Mouse (Mus musculus): ENCODE data around the gene Itih5. TPM values are rescaled to one million over a fixed set of nuclear protein-coding genes. Genes with fewer than 3 reads are reported as not detected.

Itih5 gene
- polyA plus RNA-seq, 1 experiment from 2014 or later = 30.0 TPM

DNA sequence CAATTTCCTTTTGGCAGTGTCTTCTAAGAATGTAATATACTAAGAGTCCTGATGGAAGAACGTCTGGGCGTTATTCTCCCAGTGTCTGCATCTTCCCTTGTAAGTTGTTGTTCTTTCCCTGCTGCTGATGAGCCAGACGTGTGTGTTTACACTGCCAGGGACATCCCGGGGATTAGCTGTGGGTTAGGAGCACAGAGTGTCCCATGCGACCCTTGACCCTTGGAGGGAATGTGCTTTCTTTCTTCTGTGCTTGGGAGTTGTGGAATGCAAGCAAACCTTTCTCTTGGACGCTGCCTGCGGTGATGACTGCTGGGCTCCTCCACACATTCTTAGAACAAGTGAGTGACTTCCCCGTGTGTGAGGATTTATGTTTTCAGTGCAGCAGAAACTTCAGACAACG lies 89.6 kb downstream of the Itih5 start:
- H3K4me1 ChIP-seq (ENCODE audit: control insufficient read depth, insufficient read depth, low read length) = no peaks in the 10 kb centered on the region
- no peak; the same call in 1 of the 2 replicates for ATAC-seq (ENCODE audit: insufficient read depth, low FRiP score)
- no peaks in the 10 kb centered on the region; the same call in 1 of the 2 replicates for H3K9me3 ChIP-seq (replicated peaks; ENCODE audit: control insufficient read depth, low read length)
- H3K27me3 ChIP-seq (ENCODE audit: control insufficient read depth, insufficient read depth, low read length) = no peaks in the 10 kb centered on the region
- no peak overlapping the region for H3K4me2 ChIP-seq (ENCODE audit: low read depth, low read length)
- 14% methylated on average over 9 of the region's 9 CpGs for WGBS
- no peak overlapping the region for H3K9ac ChIP-seq (ENCODE audit: low read length)
- H3K27ac ChIP-seq (ENCODE audit: low read length) = no peak overlapping the region
- H3K36me3 ChIP-seq (ENCODE audit: control insufficient read depth, insufficient read depth, low read length) = no peaks in the 10 kb centered on the region
- H3K4me3 ChIP-seq (replicated peaks; ENCODE audit: low read length) = no peak overlapping the region

- Histone ChIP-seq H3K9me3 (replicated peaks; ENCODE audit: control insufficient read depth, low read length) (no peaks in the 10 kb centered on the region; the same call in 1 of the 2 replicates), H3K4me3 (replicated peaks; ENCODE audit: low read length) (no peak overlapping the region), H3K27me3 (ENCODE audit: control insufficient read depth, insufficient read depth, low read length) (no peaks in the 10 kb centered on the region), H3K4me2 (ENCODE audit: low read depth, low read length) (no peak overlapping the region), H3K4me1 (ENCODE audit: control insufficient read depth, insufficient read depth, low read length) (no peaks in the 10 kb centered on the region), H3K36me3 (ENCODE audit: control insufficient read depth, insufficient read depth, low read length) (no peaks in the 10 kb centered on the region), H3K27ac (ENCODE audit: low read length) (no peak overlapping the region), H3K9ac (ENCODE audit: low read length) (no peak overlapping the region)
- WGBS = 83% methylated on average over 9 of the region's 9 CpGs
- ATAC-seq (ENCODE audit: insufficient read depth, low FRiP score) = no peak
Observed at GRCm38 (mm10) chr2:10250441-10250840, 97.1 kb downstream of the Itih5 start.

DNA sequence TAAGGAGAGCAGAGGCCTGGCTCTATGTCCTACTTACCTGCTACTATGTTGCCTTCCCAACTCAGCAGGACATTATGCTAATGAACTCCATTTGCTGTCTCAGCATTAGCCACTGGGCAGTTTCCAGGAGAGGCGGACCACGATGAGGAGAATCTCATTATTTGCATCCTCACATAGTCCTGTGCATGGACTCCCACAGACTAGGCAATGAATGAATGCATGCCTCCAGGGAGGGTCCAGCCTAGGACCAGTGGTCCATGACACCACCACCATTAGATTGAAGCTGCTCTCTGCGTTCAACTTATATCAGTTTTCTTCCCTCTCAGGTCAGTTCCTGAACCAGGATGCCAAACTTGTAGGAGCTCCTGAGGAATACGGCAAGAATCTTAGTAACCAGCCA lies 97.6 kb downstream of the Itih5 start:
- H3K4me3 ChIP-seq (replicated peaks; ENCODE audit: low read length) = no peak overlapping the region
- no peaks in the 10 kb centered on the region for H3K4me1 ChIP-seq (ENCODE audit: control insufficient read depth, insufficient read depth, low read length)
- WGBS = 78% methylated on average over 4 of the region's 4 CpGs
- H3K9me3 ChIP-seq (replicated peaks; ENCODE audit: control insufficient read depth, low read length) = no peaks in the 10 kb centered on the region; the same call in 1 of the 2 replicates
- no peaks in the 10 kb centered on the region for H3K36me3 ChIP-seq (ENCODE audit: control insufficient read depth, insufficient read depth, low read length)
- H3K9ac ChIP-seq (ENCODE audit: low read length) = no peak overlapping the region
- H3K4me2 ChIP-seq (ENCODE audit: low read depth, low read length) = no peak overlapping the region
- no peak for ATAC-seq (ENCODE audit: insufficient read depth, low FRiP score)
- no peak overlapping the region for H3K27ac ChIP-seq (ENCODE audit: low read length)
- H3K27me3 ChIP-seq (ENCODE audit: control insufficient read depth, insufficient read depth, low read length) = no peaks in the 10 kb centered on the region

DNA sequence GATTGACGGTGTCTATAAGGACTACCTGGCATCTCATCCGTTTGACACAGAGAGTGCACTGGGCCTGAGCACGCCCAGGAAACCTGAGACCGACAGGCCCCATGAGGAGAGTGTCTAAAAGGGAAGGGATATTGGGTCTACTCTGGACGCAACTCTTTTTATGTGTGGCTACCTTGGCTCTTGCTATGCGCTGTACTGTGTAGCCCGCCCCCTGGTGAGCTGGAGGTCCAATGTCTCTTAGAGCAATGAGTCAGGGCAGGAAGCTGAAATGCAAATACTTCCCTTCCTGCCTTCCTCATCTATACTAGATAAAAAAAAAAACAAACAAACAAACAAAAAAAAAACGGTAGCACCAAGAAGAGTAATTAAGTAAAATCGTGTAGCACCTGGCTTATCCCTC lies 98.1 kb downstream of the Itih5 start:
- Histone ChIP-seq H3K9ac (ENCODE audit: low read length) (no peak overlapping the region), H3K4me3 (replicated peaks; ENCODE audit: low read length) (no peak overlapping the region), H3K27ac (ENCODE audit: low read length) (no peak overlapping the region), H3K9me3 (replicated peaks; ENCODE audit: control insufficient read depth, low read length) (no peaks in the 10 kb centered on the region; the same call in 1 of the 2 replicates), H3K4me2 (ENCODE audit: low read depth, low read length) (no peak overlapping the region), H3K4me1 (ENCODE audit: control insufficient read depth, insufficient read depth, low read length) (no peaks in the 10 kb centered on the region), H3K27me3 (ENCODE audit: control insufficient read depth, insufficient read depth, low read length) (no peaks in the 10 kb centered on the region), H3K36me3 (ENCODE audit: control insufficient read depth, insufficient read depth, low read length) (no peaks in the 10 kb centered on the region)
- WGBS = 89% methylated on average over 9 of the region's 9 CpGs
- no peak for ATAC-seq (ENCODE audit: insufficient read depth, low FRiP score)

GRCm38 (mm10) chr2:10252016-10252415 lies 98.6 kb downstream of the Itih5 start:
- Histone ChIP-seq H3K9me3 (replicated peaks; ENCODE audit: control insufficient read depth, low read length) (no peaks in the 10 kb centered on the region; the same call in 1 of the 2 replicates), H3K4me3 (replicated peaks; ENCODE audit: low read length) (no peak overlapping the region), H3K4me2 (ENCODE audit: low read depth, low read length) (no peak overlapping the region), H3K9ac (ENCODE audit: low read length) (no peak overlapping the region), H3K27me3 (ENCODE audit: control insufficient read depth, insufficient read depth, low read length) (no peaks in the 10 kb centered on the region), H3K36me3 (ENCODE audit: control insufficient read depth, insufficient read depth, low read length) (no peaks in the 10 kb centered on the region), H3K4me1 (ENCODE audit: control insufficient read depth, insufficient read depth, low read length) (no peaks in the 10 kb centered on the region), H3K27ac (ENCODE audit: low read length) (no peak overlapping the region)
- ATAC-seq (ENCODE audit: insufficient read depth, low FRiP score) = no peak
- 57% methylated on average over 2 of the region's 2 CpGs for WGBS

DNA sequence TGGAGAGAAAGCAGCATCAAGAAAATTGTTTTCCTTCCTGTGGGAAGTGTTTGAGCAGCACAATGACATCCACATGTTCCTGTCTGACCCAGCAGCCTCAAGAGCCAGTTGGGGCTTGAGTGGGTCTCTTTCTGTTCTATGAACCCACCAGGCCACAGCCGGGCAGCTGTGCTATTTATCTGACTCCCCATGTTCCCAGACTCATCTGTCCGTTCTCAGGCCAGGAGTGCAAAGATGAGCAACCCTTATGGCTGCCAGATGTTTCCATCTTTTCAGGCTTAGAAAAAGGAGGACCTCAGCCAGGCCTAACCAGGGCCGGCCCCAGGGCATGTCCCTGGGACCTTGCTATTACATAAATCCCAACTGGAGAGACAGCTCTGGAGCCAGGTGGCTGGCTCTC lies 100.0 kb downstream of the Itih5 start:
- ATAC-seq (ENCODE audit: insufficient read depth, low FRiP score) = no peak
- no peak overlapping the region for H3K9ac ChIP-seq (ENCODE audit: low read length)
- 72% methylated on average over 3 of the region's 3 CpGs for WGBS
- H3K36me3 ChIP-seq (ENCODE audit: control insufficient read depth, insufficient read depth, low read length) = no peaks in the 10 kb centered on the region
- H3K4me3 ChIP-seq (replicated peaks; ENCODE audit: low read length) = no peak overlapping the region
- no peak overlapping the region for H3K4me2 ChIP-seq (ENCODE audit: low read depth, low read length)
- no peaks in the 10 kb centered on the region for H3K4me1 ChIP-seq (ENCODE audit: control insufficient read depth, insufficient read depth, low read length)
- H3K9me3 ChIP-seq (replicated peaks; ENCODE audit: control insufficient read depth, low read length) = no peaks in the 10 kb centered on the region
- no peaks in the 10 kb centered on the region for H3K27me3 ChIP-seq (ENCODE audit: control insufficient read depth, insufficient read depth, low read length)
- H3K27ac ChIP-seq (ENCODE audit: low read length) = no peak overlapping the region

DNA sequence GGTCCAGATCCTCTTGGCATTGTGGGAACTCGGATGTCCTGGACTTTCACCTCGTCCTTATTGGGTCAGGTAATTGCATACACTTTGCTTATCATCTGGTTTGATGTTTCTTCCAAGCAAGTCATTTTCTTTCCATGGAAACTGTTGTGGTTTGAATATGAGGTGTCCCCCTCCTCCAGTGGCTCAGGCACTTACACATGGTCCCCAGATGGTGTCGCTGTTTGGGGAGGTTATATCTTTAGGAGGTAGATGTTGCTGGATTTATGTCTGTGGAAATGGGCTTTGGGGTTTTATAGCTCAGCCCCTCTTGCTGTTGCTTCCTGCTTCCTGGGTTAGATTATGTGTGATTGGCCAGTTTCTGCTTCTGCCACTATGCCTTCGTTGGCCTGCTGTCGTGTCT lies 103.6 kb downstream of the Itih5 start:
- Histone ChIP-seq H3K27ac (ENCODE audit: low read length) (no peak overlapping the region), H3K4me2 (ENCODE audit: low read depth, low read length) (no peak overlapping the region), H3K9ac (ENCODE audit: low read length) (no peak overlapping the region), H3K27me3 (ENCODE audit: control insufficient read depth, insufficient read depth, low read length) (no peaks in the 10 kb centered on the region), H3K36me3 (ENCODE audit: control insufficient read depth, insufficient read depth, low read length) (no peaks in the 10 kb centered on the region), H3K4me3 (replicated peaks; ENCODE audit: low read length) (no peak overlapping the region), H3K9me3 (replicated peaks; ENCODE audit: control insufficient read depth, low read length) (no peaks in the 10 kb centered on the region), H3K4me1 (ENCODE audit: control insufficient read depth, insufficient read depth, low read length) (no peaks in the 10 kb centered on the region)
- ATAC-seq (ENCODE audit: insufficient read depth, low FRiP score) = no peak
- 62% methylated on average over 5 of the region's 5 CpGs for WGBS

DNA sequence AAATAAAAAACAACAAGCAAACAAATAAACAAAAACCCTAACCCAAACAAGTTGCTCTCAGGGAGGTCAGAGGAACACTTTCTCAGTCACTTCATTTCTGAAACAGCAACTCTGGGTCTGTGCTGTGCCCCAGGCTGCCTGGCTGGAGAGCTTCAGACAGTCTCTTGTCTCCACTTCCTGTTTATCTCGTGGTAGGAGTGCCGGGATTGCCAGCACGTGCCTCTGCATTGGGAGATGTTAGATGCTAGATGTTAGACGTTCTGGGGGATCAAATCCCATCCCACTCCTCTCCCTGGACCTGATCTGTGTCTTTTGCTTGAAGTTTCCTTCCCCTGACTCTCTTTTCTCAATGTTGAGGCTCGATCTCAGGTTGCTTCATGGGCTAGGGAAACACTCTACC lies 104.9 kb downstream of the Itih5 start:
- Histone ChIP-seq H3K4me3 (replicated peaks; ENCODE audit: low read length) (no peak overlapping the region), H3K27me3 (ENCODE audit: control insufficient read depth, insufficient read depth, low read length) (no peaks in the 10 kb centered on the region), H3K9ac (ENCODE audit: low read length) (no peak overlapping the region), H3K9me3 (replicated peaks; ENCODE audit: control insufficient read depth, low read length) (no peaks in the 10 kb centered on the region), H3K27ac (ENCODE audit: low read length) (no peak overlapping the region), H3K36me3 (ENCODE audit: control insufficient read depth, insufficient read depth, low read length) (no peaks in the 10 kb centered on the region), H3K4me2 (ENCODE audit: low read depth, low read length) (no peak overlapping the region), H3K4me1 (ENCODE audit: control insufficient read depth, insufficient read depth, low read length) (no peaks in the 10 kb centered on the region)
- 50% methylated on average over 5 of the region's 5 CpGs for WGBS
- ATAC-seq (ENCODE audit: insufficient read depth, low FRiP score) = no peak

GRCm38 (mm10) chr2:10260109-10260508 lies 106.7 kb downstream of the Itih5 start:
- H3K4me2 ChIP-seq (ENCODE audit: low read depth, low read length) = no peak overlapping the region
- WGBS = 67% methylated on average over 5 of the region's 5 CpGs
- H3K27ac ChIP-seq (ENCODE audit: low read length) = no peak overlapping the region
- H3K4me1 ChIP-seq (ENCODE audit: control insufficient read depth, insufficient read depth, low read length) = no peaks in the 10 kb centered on the region
- no peak overlapping the region for H3K4me3 ChIP-seq (replicated peaks; ENCODE audit: low read length)
- H3K9me3 ChIP-seq (replicated peaks; ENCODE audit: control insufficient read depth, low read length) = no peaks in the 10 kb centered on the region
- H3K9ac ChIP-seq (ENCODE audit: low read length) = no peak overlapping the region
- ATAC-seq (ENCODE audit: insufficient read depth, low FRiP score) = no peak
- no peaks in the 10 kb centered on the region for H3K27me3 ChIP-seq (ENCODE audit: control insufficient read depth, insufficient read depth, low read length)
- H3K36me3 ChIP-seq (ENCODE audit: control insufficient read depth, insufficient read depth, low read length) = no peaks in the 10 kb centered on the region

DNA sequence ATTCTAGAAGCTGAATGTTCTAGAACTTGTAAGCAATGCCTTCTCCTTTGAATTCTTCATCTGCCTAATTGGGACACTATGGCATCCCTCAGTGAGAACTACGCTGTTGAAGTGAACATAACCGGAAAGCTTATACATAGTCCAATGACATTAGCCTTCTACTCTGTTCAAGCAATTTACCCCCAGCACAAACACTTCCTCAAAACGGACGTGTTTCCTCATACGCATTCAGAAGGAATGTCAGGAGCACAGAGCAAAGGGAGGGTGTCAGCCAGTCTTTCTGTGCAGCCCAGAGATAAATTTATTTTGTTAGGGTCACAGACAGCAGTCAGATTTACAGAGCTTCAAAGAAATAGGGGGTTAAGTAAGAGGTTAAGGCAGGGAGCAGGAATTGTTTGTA lies 108.0 kb downstream of the Itih5 start:
- Histone ChIP-seq H3K9ac (ENCODE audit: low read length) (no peak overlapping the region), H3K27me3 (ENCODE audit: control insufficient read depth, insufficient read depth, low read length) (no peaks in the 10 kb centered on the region), H3K9me3 (replicated peaks; ENCODE audit: control insufficient read depth, low read length) (no peaks in the 10 kb centered on the region), H3K4me3 (replicated peaks; ENCODE audit: low read length) (no peak overlapping the region), H3K27ac (ENCODE audit: low read length) (no peak overlapping the region), H3K4me2 (ENCODE audit: low read depth, low read length) (no peak overlapping the region), H3K36me3 (ENCODE audit: control insufficient read depth, insufficient read depth, low read length) (no peaks in the 10 kb centered on the region), H3K4me1 (ENCODE audit: control insufficient read depth, insufficient read depth, low read length) (no peaks in the 10 kb centered on the region)
- ATAC-seq (ENCODE audit: insufficient read depth, low FRiP score) = no peak
- WGBS = 64% methylated on average over 5 of the region's 5 CpGs

Measured in stomach, embryonic 16.5 days (tissue).